Mouse (Mus musculus): ENCODE data around the gene Fsd1l. TPM values are rescaled to one million over a fixed set of nuclear protein-coding genes. Genes with fewer than 3 reads are reported as not detected.

Fsd1l gene
- polyA plus RNA-seq, 1 experiment from 2014 or later = 23.2 TPM

DNA sequence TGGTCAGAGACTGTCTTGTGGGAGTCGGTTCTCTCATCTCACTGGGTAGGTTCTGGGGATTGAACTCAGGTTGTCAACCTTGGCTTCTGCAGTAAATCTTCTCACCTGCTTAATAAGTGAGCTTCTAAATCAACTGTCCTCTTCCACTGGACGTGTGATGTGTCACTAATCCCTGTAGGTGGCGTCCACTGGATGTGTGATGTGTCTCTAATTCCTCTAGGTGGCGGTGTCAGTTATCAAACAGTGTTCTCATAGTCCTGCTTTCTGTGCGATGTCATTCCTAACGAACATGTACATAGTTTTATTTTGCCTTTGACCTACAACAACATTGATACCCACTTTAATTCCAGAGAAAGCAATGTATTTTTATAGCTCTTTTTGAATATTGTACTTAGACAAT is 30.8 kb upstream of the Fsd1l start:
- no peaks in the 10 kb centered on the region for H3K27me3 ChIP-seq (ENCODE audit: insufficient read depth, poor library complexity, severe bottlenecking)
- no peak for DNase-seq (ENCODE audit: low spot score)
- H3K4me3 ChIP-seq = no peak overlapping the region
- no peaks in the 10 kb centered on the region for H3K36me3 ChIP-seq
- no peak overlapping the region for H3K27ac ChIP-seq
- 42% methylated on average over 6 of the region's 6 CpGs for WGBS
- 0 out of 2 replicates have a peak, but pooled peaks cover 3% of the 10 kb centered on the region for H3K4me1 ChIP-seq (replicated peaks)
- H3K9me3 ChIP-seq = no peaks in the 10 kb centered on the region

DNA sequence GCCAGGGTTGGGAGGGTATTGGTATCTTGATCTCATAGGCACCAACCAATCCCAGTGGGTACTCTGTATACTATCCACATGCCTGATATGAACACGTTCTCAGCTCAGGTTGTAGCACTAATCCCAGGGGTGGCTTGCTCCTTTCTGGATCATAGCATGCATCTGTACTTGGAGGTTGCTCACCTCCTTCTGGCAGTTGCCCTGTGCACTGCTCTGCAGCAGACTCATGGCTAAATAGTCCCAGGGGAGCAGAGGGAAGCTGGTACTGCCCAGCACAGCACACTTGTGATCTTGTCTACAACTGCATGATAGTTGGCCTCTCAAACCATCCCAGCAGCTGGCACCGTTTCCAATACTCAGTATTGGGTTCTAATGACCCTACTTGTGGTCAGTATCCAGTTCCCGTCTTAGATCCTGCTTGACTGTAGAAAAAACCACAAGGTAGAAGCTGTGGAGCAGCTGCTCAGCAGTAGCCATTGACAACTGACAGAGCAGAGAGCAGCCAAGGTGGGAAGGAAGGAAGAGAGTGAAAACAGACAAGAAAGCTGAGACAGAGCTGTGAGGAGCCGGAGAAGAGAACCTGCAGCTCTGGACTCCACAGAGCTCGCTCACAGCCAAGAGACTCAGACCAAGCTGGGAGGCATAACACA is 16.6 kb upstream of the Fsd1l start:
- WGBS = 84% methylated on average over 5 of the region's 5 CpGs
- Histone ChIP-seq H3K4me3 (no peak overlapping the region), H3K9me3 (no peaks in the 10 kb centered on the region), H3K27ac (no peak overlapping the region), H3K4me1 (replicated peaks) (0 out of 2 replicates have a peak, but pooled peaks cover 3% of the 10 kb centered on the region), H3K27me3 (ENCODE audit: insufficient read depth, poor library complexity, severe bottlenecking) (no peaks in the 10 kb centered on the region), H3K36me3 (no peaks in the 10 kb centered on the region)
- no peak for DNase-seq (ENCODE audit: low spot score)

GRCm38 (mm10) chr4:53617968-53618367 is 13.3 kb upstream of the Fsd1l start:
- Histone ChIP-seq H3K27me3 (ENCODE audit: insufficient read depth, poor library complexity, severe bottlenecking) (no peaks in the 10 kb centered on the region), H3K36me3 (no peaks in the 10 kb centered on the region), H3K9me3 (no peaks in the 10 kb centered on the region), H3K4me1 (replicated peaks) (0 out of 2 replicates have a peak, but pooled peaks cover 3% of the 10 kb centered on the region), H3K27ac (no peak overlapping the region), H3K4me3 (no peak overlapping the region)
- 57% methylated on average over 3 of the region's 3 CpGs for WGBS
- DNase-seq (ENCODE audit: low spot score) = no peak

DNA sequence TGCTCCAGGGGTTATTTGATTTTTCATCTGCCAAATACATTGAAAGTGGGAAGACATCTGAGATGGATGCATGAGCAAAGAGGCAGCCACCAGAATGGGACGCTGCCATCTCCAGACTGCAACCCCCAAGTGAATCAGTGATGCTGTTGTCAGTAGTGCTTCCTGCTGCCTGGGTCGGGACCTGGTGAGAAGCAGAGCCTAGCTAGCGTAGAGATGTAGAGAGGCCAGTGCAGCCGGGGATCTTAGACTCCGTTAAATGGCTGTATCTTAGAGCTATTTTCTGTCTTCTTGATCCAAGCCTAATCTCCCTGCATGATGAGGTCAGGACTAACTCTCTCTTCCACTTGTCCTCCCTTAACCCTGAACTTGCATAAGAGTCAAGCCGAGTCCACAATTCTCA is 11.2 kb upstream of the Fsd1l start:
- no peak overlapping the region for H3K4me3 ChIP-seq
- WGBS = 85% methylated on average over 6 of the region's 6 CpGs
- no peaks in the 10 kb centered on the region for H3K9me3 ChIP-seq
- peaks cover 10% of the 10 kb centered on the region for H3K4me1 ChIP-seq (replicated peaks)
- no peak for DNase-seq (ENCODE audit: low spot score)
- no peaks in the 10 kb centered on the region for H3K36me3 ChIP-seq
- no peak overlapping the region for H3K27ac ChIP-seq
- no peaks in the 10 kb centered on the region for H3K27me3 ChIP-seq (ENCODE audit: insufficient read depth, poor library complexity, severe bottlenecking)

GRCm38 (mm10) chr4:53621084-53621483 is 10.2 kb upstream of the Fsd1l start:
- no peak for DNase-seq (ENCODE audit: low spot score)
- Histone ChIP-seq H3K27ac (no peak overlapping the region), H3K4me3 (no peak overlapping the region), H3K27me3 (ENCODE audit: insufficient read depth, poor library complexity, severe bottlenecking) (no peaks in the 10 kb centered on the region), H3K4me1 (replicated peaks) (peaks cover 13% of the 10 kb centered on the region), H3K9me3 (no peaks in the 10 kb centered on the region), H3K36me3 (no peaks in the 10 kb centered on the region)
- WGBS = 81% methylated on average over 6 of the region's 6 CpGs

- no peak for DNase-seq (ENCODE audit: low spot score)
- no peaks in the 10 kb centered on the region for H3K27me3 ChIP-seq (ENCODE audit: insufficient read depth, poor library complexity, severe bottlenecking)
- H3K4me3 ChIP-seq = no peak overlapping the region
- no peaks in the 10 kb centered on the region for H3K36me3 ChIP-seq
- H3K9me3 ChIP-seq = no peaks in the 10 kb centered on the region
- H3K27ac ChIP-seq = no peak overlapping the region
- WGBS = 81% methylated on average over 5 of the region's 5 CpGs
- peaks cover 13% of the 10 kb centered on the region for H3K4me1 ChIP-seq (replicated peaks)
Measured at GRCm38 (mm10) chr4:53621490-53621889, 9.8 kb upstream of the Fsd1l start.

GRCm38 (mm10) chr4:53623711-53624110 is 7.6 kb upstream of the Fsd1l start:
- Histone ChIP-seq H3K9me3 (no peaks in the 10 kb centered on the region), H3K36me3 (no peaks in the 10 kb centered on the region), H3K27ac (no peak overlapping the region), H3K27me3 (ENCODE audit: insufficient read depth, poor library complexity, severe bottlenecking) (no peaks in the 10 kb centered on the region), H3K4me3 (no peak overlapping the region), H3K4me1 (replicated peaks) (peaks cover 14% of the 10 kb centered on the region)
- WGBS = 83% methylated on average over 1 of the region's 1 CpGs
- DNase-seq (ENCODE audit: low spot score) = no peak

- Histone ChIP-seq H3K4me3 (no peak overlapping the region), H3K4me1 (replicated peaks) (peaks cover 18% of the 10 kb centered on the region), H3K27ac (no peak overlapping the region), H3K9me3 (no peaks in the 10 kb centered on the region), H3K36me3 (no peaks in the 10 kb centered on the region), H3K27me3 (ENCODE audit: insufficient read depth, poor library complexity, severe bottlenecking) (no peaks in the 10 kb centered on the region)
- WGBS = 51% methylated on average over 4 of the region's 4 CpGs
- no peak for DNase-seq (ENCODE audit: low spot score)
Measured at GRCm38 (mm10) chr4:53624816-53625215, 6.5 kb upstream of the Fsd1l start.

- Histone ChIP-seq H3K27ac (no peak overlapping the region), H3K36me3 (no peaks in the 10 kb centered on the region), H3K27me3 (ENCODE audit: insufficient read depth, poor library complexity, severe bottlenecking) (no peaks in the 10 kb centered on the region), H3K4me3 (no peak overlapping the region), H3K4me1 (replicated peaks) (peaks cover 18% of the 10 kb centered on the region), H3K9me3 (no peaks in the 10 kb centered on the region)
- no peak for DNase-seq (ENCODE audit: low spot score)
- whole genome bisulfite sequencing = 87% methylated on average over 3 of the region's 3 CpGs
Measured at GRCm38 (mm10) chr4:53625263-53625662, 6.0 kb upstream of the Fsd1l start.

- DNase-seq (ENCODE audit: low spot score) = no peak
- H3K4me1 ChIP-seq (replicated peaks) = peaks cover 45% of the 10 kb centered on the region
- H3K4me3 ChIP-seq = no peak overlapping the region
- H3K27ac ChIP-seq = no peak overlapping the region
- H3K9me3 ChIP-seq = no peaks in the 10 kb centered on the region
- 57% methylated on average over 4 of the region's 4 CpGs for WGBS
- no peaks in the 10 kb centered on the region for H3K36me3 ChIP-seq
- H3K27me3 ChIP-seq (ENCODE audit: insufficient read depth, poor library complexity, severe bottlenecking) = no peaks in the 10 kb centered on the region
Measured at GRCm38 (mm10) chr4:53628924-53629323, 2.3 kb upstream of the Fsd1l start.

DNA sequence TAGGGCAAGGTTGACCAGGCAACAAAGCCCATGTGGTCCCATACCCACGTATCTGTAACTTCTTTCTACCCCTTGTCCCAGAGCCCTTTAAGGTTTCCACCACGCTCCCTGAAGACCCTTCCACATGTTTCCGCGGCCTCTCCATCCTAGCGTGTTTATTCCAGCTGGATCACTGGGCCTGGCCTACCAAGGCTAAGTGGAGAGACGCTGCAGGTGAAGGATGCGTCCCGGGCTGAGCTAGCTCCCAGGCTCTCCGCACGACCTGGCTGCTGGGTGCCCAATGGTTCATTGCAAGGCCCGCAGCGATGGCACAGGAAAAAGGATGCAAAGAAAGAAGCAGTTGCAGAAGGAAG is 332 bp upstream of the Fsd1l start:
- 7% methylated on average over 12 of the region's 12 CpGs for WGBS
- Histone ChIP-seq H3K27me3 (ENCODE audit: insufficient read depth, poor library complexity, severe bottlenecking) (no peaks in the 10 kb centered on the region), H3K4me3 (peak overlapping the region; percentile 91), H3K27ac (peak overlapping the region; percentile 96), H3K9me3 (no peaks in the 10 kb centered on the region), H3K36me3 (no peaks in the 10 kb centered on the region), H3K4me1 (replicated peaks) (peaks cover 40% of the 10 kb centered on the region)
- DNase-seq (ENCODE audit: low spot score) = no peak

GRCm38 (mm10) chr4:53632011-53632349 is 709 bp downstream of the Fsd1l start:
- H3K36me3 ChIP-seq = peaks cover 9% of the 10 kb centered on the region; the same call in 1 of the 2 replicates
- H3K9me3 ChIP-seq = no peaks in the 10 kb centered on the region
- peak overlapping the region; percentile 96 for H3K27ac ChIP-seq
- WGBS = 4% methylated on average over 5 of the region's 5 CpGs
- H3K4me3 ChIP-seq = peak overlapping the region; percentile 91
- H3K4me1 ChIP-seq (replicated peaks) = peaks cover 40% of the 10 kb centered on the region
- H3K27me3 ChIP-seq (ENCODE audit: insufficient read depth, poor library complexity, severe bottlenecking) = no peaks in the 10 kb centered on the region
- DNase-seq (ENCODE audit: low spot score) = no peak

DNA sequence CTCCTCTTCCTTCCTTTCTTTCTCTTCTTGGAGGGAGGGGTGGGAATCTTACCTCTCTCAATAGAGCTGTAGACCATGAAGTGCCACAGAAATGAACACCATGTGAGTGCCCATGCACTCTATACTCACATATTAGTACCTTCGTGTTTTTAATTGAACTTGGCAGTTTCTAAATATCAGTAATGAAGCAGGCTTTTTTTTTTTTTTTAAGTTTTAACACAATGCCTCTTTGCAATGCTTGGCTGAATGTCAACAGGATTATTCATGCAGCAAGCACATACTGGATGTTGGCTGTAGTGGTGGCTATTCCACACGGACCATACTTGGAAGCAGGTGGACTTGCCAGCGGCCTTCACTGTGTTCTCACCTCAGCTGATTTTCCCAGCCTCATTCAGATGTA is 4.1 kb downstream of the Fsd1l start:
- no peak overlapping the region for H3K27ac ChIP-seq
- H3K9me3 ChIP-seq = no peaks in the 10 kb centered on the region
- H3K36me3 ChIP-seq = peaks cover 19% of the 10 kb centered on the region
- no peak for DNase-seq (ENCODE audit: low spot score)
- peaks cover 32% of the 10 kb centered on the region for H3K4me1 ChIP-seq (replicated peaks)
- no peak overlapping the region for H3K4me3 ChIP-seq
- H3K27me3 ChIP-seq (ENCODE audit: insufficient read depth, poor library complexity, severe bottlenecking) = no peaks in the 10 kb centered on the region
- 87% methylated on average over 3 of the region's 3 CpGs for WGBS
